Mouse (Mus musculus): ENCODE results near the gene Gm21970.

Gm21970 gene

DNA sequence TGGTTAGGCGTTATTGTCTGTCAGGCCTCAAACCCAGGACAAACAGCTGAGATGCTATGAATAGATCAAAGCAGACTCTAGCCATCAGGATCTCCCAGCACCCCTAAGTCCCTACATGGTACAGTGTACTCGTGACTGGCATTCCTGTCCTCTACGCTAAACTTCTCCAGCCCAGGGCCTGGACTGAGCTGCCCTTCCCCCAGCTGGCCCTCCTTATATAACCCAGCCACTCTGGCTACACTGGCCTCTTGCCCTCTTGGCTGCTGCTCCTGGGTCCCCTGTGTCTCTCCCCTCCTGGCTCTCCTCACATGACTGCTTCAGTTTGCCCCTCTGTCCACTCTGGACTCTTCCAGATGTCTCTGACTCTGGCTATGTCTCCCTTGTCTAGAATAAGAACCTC, 71.1 kb downstream of the Gm21970 start:
- in situ Hi-C loops (cut with MboI, MseI) = no loop called here

DNA sequence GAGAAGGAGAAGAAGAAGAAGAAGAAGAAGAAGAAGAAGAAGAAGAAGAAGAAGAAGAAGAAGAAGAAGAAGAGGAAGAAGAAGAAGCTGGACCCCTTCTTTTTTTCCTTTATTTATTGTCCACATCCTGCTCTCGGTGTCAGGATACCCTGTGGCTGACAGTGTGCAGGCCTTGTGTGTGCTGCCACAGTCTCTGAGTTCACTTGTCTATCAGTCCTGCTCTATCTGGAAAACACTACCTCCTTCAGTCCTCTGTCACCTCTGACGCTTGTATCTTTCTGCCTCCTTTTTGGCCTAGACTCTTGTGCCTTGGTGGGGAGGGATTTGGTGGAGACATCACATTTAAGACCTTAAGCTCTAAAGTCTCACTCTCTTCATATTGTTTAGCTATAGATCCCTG, 71.9 kb downstream of the Gm21970 start:
- in situ Hi-C loops (cut with MboI, MseI) = no loop called here

DNA sequence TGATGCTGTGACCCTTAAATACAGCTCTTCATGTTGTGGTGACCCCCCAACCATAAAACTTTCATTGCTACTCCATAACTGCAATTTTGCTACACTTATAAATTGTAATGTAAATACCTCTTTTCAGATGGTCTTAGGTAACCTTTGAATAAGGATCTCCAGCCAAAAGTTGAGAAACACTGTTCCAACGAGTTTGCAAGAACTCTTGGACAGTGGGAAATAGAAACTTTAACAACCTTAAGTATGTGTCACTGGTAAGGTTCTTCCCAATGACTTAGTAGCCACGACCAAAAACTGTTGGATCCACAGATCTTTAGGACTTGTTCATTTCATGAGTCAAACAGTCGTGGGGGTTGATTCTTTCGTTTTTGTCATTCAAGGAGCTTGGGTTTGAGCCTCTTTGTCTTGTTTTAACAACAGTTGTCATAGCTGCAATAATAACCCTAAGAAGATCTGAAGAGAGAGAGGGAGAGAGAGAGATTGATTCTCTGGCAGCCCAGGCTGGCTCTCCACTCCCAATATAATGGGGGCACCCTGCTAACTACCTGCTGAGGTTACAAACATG, 72.4 kb downstream of the Gm21970 start:
- in situ Hi-C loops (cut with MboI, MseI) = no loop called here

DNA sequence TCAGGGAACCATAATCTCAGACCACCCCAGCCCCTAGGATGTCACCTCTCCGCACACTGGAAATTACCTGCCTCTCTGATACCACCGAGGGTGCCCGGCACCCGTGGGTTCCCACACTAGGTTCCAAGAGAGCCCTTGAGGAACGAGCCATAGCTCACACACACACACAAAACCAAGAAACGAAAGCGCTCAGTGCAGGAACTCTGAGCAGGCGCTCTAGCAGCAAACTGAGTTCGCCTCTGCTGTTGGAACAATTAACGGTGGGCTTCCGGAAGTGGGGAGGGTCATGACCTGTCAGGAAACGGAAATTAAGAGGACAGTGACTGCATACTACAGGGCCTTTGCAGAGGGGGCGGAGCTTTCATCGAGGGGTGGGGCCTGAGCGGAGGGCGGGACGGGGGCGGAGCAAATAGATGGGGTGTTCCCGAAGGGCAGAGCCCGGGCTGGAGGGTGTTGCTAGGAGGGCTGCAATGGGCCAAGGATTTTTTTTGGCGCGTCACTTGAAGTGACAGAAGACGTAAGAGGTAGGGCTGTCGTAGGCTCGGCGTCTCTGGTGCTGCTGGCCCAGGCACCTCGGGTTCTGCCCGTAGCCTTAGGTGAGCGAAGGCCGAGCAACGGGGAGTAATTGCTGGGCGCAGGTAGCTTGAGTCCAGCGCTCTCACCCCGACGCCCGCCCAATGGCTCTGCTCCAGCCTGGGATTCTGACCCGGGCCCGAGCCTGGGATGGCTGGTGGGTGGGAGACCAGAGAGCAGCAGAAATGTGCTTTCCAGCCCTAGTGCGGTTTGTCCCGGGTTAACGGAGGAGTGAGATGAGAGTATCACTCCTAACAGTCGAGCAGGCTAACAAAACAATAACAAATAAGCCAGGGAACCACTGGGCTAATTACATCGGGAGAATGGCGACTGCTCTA, 73.3 kb downstream of the Gm21970 start:
- in situ Hi-C loops (cut with MboI, MseI) = no loop called here

DNA sequence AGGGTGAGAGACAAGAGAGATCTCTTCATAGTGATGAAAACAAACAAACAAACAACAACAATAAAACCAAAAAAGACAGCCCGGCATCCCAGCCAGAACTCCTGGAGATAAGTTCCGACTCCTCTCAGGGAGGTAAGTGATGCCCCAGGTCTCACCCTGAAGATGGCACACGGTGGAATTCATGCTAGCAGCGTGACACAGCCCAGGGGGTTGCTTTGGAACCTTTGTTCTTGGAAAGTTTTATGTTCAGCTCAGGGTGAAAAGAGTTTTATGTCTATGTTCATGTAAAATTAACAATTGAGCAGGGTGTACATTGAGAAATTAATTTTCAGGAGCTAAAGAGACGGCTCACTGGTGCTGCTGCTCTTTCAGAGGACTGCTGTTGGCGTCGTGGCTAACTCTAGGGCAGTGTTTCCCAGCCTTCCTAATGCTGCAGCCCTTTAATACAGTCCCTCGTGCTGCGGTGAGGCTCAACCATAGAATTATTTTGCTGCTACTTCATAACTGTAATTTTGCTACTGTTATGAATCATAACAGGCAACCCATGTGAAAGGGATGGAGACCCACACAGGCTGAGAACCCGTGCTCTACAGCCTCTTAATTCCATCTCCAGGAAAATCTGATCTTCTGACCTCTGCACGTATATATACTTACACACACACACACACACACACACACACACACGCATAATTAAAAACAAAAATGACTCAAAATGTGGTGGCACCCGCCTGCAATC, 74.2 kb downstream of the Gm21970 start:
- in situ Hi-C loops (cut with MboI, MseI) = no loop called here

DNA sequence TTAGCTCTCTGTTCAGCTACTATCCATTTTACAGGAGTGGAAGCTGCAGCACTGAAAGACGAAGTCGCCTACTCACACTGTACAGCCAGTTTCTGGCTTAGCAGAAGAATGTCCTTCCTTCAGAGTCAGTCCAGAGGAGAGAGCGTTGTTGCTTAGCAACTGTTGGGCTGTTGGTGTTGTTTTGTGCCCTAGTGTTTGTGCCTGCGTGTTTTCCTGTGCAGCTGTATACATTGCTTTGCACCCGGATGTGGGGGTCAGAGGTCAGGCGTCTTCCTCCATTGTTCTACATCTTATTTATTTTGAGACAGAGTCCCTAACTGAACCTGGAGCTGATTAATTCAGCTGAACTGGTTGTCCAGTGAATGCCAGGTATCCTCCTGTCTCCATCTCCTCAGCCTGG, 75.0 kb downstream of the Gm21970 start:
- in situ Hi-C loops (cut with MboI, MseI) = no loop called here
